Mouse (Mus musculus) bone marrow, adult 2 months (tissue): Measurements from ENCODE around the gene Rabl2. TPM values are rescaled to one million over a fixed set of nuclear protein-coding genes. Genes with fewer than 3 reads are reported as not detected.
A peak's percentile ranks its signal among the peaks of the same experiment; 100 is the strongest.

ENCODE experiments used
- H3K27ac ChIP-seq: fragments of 200-500 bp; 2 replicates; pipeline ENCODE4 v1.5.1; 2012; ENCODE audit warnings: low read depth, mild to moderate bottlenecking, control low read depth, inconsistent platforms, low read length; ENCODE audit not compliant: control insufficient read depth, poor library complexity, insufficient read depth
- H3K4me1 ChIP-seq: fragments of 200-500 bp; 2 replicates; pipeline ENCODE4 v1.6.1; 2011; ENCODE audit warnings: low read length; ENCODE audit not compliant: control insufficient read depth, insufficient read depth
- H3K4me3 ChIP-seq: fragments of 200-500 bp; replicated peaks from 2 replicates; pipeline ENCODE3; 2011; ENCODE audit warnings: mild to moderate bottlenecking, low read depth, low read length, control low read depth; ENCODE audit not compliant: control insufficient read depth
- CTCF ChIP-seq: fragments of 200-500 bp; IDR thresholded peaks from 2 replicates; pipeline ENCODE4 v1.5.1; 2011; ENCODE audit warnings: low read length, control low read depth; ENCODE audit not compliant: control insufficient read depth, insufficient read depth
- POLR2A ChIP-seq: fragments of 200-500 bp; IDR thresholded peaks from 2 replicates; pipeline ENCODE4 v1.6.1; 2011; ENCODE audit warnings: low read depth, mild to moderate bottlenecking, control low read depth, low read length, borderline replicate concordance; ENCODE audit not compliant: control insufficient read depth
- WGBS: fragments of 180-500 bp; shearing (Covaris S2); methylation state at CpG from one replicate; pipeline ENCODE4 v1.1.7; 2018; 5-methylcytosine and 5-hydroxymethylcytosine counted together
- polyA plus RNA-seq: library from polyadenylated mRNA; stranded (reverse); fragments of >200 nt; gene quantifications from 2 replicates; pipeline ENCODE4 v1.2.4, GENCODE M21; 2011; ENCODE audit warnings: low replicate concordance; ENCODE audit not compliant: missing spikeins, insufficient read depth, insufficient read length

The Rabl2 gene
- 2.3 and 2.4 TPM in 2 replicates for polyA plus RNA-seq

DNA sequence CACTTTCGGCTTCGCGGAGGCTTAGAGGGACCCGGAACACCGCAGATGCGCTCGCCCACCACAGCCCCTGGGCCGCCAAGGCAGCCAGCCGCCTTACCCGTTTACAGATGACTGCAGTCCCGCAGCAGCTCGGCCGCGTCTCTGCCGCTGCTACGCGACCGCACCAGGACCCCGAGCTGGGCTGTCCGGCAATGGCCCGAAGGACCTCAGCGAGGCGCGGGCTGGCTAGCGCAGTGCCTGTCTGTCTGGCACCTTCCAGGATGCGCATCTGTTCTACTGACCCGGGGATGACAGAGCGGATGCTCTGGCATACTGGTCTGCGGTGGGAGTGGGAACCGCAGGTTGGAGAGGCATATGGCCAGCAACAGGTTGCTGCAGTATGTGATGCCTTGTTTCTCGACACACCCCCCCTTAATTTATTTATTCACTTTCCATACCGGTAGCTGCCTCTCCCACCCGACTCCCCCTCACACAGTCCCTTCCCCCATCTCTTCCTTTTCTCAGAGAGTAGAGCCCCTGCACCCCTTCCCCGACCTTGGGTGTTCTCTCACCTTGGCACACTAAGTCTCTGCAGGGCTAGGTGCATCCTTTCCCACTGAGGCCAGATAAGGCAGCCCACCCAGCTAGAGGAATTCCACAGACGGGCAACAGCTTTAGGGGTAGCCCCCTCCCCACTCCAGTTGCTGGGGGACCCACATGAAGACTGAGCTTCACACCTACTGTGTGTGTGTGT is at the start of gene Rabl2:
Rabl2 (minus strand) TSS at position 201 of the 733 bp plus-strand sequence.
- no peak for TF ChIP-seq CTCF
- peak; percentile 63; the same call in 1 of the 2 replicates for TF ChIP-seq POLR2A

DNA sequence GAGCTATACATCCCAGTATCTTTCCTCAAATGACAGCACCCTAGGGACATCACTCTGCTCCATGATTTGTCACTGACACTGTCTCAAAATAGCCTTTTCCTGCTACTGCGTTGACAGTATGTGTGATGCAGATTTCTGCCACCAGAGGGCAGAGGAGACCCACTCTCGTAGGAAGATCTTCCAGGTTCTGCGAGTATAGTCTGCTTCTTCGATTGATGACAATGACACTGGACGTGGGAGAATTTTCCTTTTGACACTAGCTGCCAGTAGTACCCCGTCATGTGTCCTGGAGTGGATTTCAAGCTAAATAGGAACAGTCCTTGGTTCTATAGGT is 31.9 kb upstream of the Rabl2 start:
- Histone ChIP-seq H3K4me1 (no peaks in the 10 kb centered on the region), H3K4me3 (no peak overlapping the region), H3K27ac (no peak overlapping the region)
- WGBS: 7% methylated on average over 6 of the region's 6 CpGs
- no peak for TF ChIP-seq POLR2A
- TF ChIP-seq CTCF: peak; percentile 62

More for the DNA sequence above, at the start of gene Rabl2:
- H3K4me3 ChIP-seq: peak within 1 kb of the TSS; percentile 58
- whole genome bisulfite sequencing: under 1% methylated on average over 35 of the region's 35 CpGs
- no peaks in the 10 kb centered on the region for H3K4me1 ChIP-seq
- H3K27ac ChIP-seq: no peak within 1 kb of the TSS

DNA sequence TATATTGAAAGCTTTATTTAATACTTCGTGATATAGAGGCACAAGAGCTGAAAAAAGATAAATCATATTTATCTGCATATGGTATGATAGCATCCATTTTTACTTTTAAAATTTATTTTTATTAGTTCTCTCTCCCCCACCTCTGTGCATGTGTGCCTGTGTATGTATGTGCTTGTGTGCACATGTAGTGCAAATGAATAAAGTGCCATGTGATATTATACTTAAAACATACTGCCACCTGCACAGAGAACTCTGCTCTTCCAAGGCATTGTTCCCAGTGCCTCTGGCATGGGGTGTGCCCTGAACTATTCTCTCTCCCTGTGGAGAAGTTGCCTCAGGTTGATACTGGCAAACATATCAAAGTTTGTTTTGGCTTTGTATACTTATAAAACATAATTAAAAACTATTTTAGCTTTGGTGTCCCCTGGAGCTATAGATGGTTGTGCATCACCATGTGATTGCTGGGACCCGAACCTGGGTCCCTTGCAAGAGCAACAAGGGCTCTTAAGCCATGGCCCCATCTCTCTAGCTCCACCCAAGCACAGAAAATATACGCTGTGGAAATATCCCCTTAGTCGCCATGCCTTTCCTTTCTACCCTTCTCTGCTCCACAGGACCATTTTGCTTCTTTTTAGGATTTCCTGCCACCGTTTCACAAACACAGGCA is 31.4 kb upstream of the Rabl2 start:
- TF ChIP-seq POLR2A (no peak), CTCF (no peak)
- H3K4me3 ChIP-seq: no peak overlapping the region
- WGBS: 57% methylated on average over 5 of the region's 5 CpGs
- H3K4me1 ChIP-seq: no peaks in the 10 kb centered on the region
- H3K27ac ChIP-seq: no peak overlapping the region

DNA sequence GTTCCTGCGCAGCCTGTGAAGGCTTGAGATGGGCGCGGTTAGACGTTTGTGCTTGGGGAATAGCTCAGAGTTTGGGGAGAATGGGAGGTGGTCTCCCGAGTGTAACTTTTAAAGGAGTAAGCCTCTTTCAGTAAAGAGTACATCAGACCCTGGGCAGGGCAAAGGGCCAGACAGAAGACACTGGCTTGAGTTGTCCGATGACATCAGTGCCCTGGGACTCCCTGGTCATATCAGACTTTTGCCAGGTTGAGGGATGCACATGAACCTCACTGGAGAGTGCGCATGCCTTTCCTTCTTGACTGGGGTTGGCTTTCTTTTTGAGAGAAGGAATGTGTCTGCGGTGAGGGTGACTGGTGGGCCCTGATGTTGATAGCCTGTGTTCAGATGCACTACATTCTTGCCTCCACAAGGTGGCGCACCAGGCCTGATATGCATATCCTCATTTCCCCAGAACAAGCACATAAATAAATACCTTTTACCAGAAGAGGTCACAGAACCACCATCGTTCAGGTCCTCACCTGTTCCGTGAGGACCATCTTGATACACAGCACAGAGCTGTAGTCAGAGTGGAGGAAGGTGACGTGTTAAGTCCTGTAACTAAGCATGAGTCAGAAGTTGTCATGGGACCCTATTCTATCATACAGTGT is 30.7 kb upstream of the Rabl2 start:
- TF ChIP-seq POLR2A: no peak
- peak; percentile 57 for TF ChIP-seq CTCF
- no peak overlapping the region for H3K4me3 ChIP-seq
- H3K27ac ChIP-seq: no peak overlapping the region
- H3K4me1 ChIP-seq: no peaks in the 10 kb centered on the region
- WGBS: 78% methylated on average over 12 of the region's 12 CpGs

DNA sequence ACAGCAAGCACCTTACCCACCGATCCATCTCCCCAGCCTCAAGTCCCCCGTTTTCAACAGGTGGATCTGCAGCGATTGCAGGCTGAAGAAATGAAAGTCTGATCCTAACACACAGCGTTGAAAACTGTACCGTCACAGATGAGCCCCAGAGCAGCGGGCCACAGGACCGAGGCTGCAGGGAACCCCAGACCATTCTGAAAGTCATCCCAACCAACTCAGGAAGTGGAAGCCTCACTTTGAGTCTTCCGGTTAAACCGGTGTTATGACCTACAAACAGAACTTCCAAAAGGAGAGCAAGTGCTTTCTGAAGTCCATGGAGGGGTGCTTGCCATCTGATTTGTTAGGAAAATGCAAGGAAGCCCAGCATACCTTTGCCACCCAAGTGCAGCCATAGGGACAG is 16.2 kb upstream of the Rabl2 start:
- TF ChIP-seq POLR2A (no peak), CTCF (no peak)
- Histone ChIP-seq H3K27ac (no peak overlapping the region), H3K4me3 (peak overlapping the region; percentile 60), H3K4me1 (no peaks in the 10 kb centered on the region; the same call in 1 of the 2 replicates)
- WGBS: 4% methylated on average over 9 of the region's 9 CpGs

DNA sequence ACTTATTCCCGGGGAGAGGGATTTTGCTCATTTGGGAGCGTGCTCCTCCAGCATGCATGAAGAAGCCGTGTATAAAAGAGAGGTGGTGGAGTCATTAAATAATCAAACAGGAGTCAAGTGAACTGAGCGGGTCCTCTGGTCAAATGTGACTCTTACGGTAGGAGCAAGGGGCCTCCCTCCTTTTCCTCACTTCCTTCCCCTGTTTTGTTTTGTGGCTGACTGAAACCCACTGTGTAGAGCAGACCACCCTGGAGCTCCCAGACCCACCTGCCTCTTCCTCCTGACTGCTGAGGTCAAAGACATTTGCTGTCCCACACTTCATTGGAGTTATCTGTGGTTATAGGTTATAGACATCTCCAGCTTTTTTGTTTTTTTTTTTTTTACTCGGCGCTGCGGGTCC is 15.8 kb upstream of the Rabl2 start:
- no peak overlapping the region for H3K27ac ChIP-seq
- peak overlapping the region; percentile 60 for H3K4me3 ChIP-seq
- TF ChIP-seq POLR2A (no peak), CTCF (no peak)
- 12% methylated on average over 8 of the region's 8 CpGs for WGBS
- H3K4me1 ChIP-seq: no peaks in the 10 kb centered on the region; the same call in 1 of the 2 replicates

DNA sequence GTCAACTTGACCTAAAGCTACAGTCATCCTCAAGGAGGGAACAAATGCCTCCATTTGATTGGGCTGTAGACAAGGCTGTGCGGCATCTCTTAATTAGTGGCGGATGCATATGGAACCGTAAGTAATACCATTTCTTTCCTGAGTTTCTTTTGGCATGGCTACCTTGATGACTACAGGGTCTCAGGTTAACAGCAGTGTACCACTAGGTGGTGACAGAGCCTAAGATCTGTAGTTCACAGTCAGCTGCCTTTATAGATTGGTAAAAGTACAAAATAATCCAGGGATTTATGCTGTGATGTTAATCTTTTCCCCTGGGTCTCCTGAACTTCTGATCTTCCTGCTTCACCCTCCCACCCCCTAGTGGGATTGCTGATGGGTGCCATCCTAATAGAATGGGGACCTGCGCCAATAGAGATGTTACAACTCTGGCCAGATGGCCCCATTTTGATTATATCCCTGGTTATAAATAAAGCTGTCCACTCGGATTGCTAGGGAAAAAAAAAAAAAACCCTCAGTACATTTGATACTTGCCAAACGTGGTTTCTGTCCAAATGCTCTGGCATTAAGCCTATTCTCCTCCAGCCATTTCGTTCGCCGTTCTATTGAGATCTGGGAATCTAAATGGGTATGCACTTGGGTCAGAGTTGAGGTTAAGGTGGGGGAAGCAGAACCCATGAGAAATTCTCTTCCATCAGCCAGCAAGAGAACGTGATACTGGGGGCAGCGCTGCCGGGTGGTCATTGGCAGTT is 14.3 kb upstream of the Rabl2 start:
- Histone ChIP-seq H3K4me1 (no peaks in the 10 kb centered on the region; the same call in 1 of the 2 replicates), H3K27ac (no peak overlapping the region), H3K4me3 (no peak overlapping the region)
- TF ChIP-seq CTCF (no peak), POLR2A (no peak)
- WGBS: 70% methylated on average over 12 of the region's 12 CpGs
